Mouse (Mus musculus) E14TG2a.4 (cell line): ENCODE data around the gene H2-T3.
"Not testable (repeated sequence)": the region's sequence is repeated elsewhere in the genome, so short reads cannot be mapped to it uniquely, and the experiment has no call there.

ENCODE experiments used
- H3K27me3 ChIP-seq: 2 replicates; pipeline ENCODE4 v1.6.1; 2014; ENCODE audit warnings: low read length, control low read depth; ENCODE audit not compliant: insufficient read depth
- H3K36me3 ChIP-seq: 2 replicates; pipeline ENCODE4 v1.6.1; 2014; ENCODE audit warnings: low read length, control low read depth; ENCODE audit not compliant: insufficient read depth
- H3K4me1 ChIP-seq: replicated peaks from 2 replicates; pipeline ENCODE4 v1.6.1; 2014; ENCODE audit warnings: low read depth, low read length, control low read depth
- H3K4me3 ChIP-seq: replicated peaks from 2 replicates; pipeline ENCODE4 v1.5.1; 2014; ENCODE audit warnings: mild to moderate bottlenecking, low read length
- H3K9me3 ChIP-seq: 2 replicates; pipeline ENCODE4 v1.6.1; 2014; ENCODE audit warnings: low read length, control low read depth
- CTCF ChIP-seq: conservative IDR thresholded peaks from 2 replicates; pipeline ENCODE4 v1.5.1; 2014; ENCODE audit warnings: low read length
- NANOG ChIP-seq: IDR thresholded peaks from 2 replicates; pipeline ENCODE4 v1.6.1; 2014; ENCODE audit warnings: borderline replicate concordance, low read length, mixed read lengths
- POU5F1 ChIP-seq: IDR thresholded peaks from 2 replicates; pipeline ENCODE4 v1.6.1; 2014; ENCODE audit warnings: low read length, borderline replicate concordance

H2-T3 gene

DNA sequence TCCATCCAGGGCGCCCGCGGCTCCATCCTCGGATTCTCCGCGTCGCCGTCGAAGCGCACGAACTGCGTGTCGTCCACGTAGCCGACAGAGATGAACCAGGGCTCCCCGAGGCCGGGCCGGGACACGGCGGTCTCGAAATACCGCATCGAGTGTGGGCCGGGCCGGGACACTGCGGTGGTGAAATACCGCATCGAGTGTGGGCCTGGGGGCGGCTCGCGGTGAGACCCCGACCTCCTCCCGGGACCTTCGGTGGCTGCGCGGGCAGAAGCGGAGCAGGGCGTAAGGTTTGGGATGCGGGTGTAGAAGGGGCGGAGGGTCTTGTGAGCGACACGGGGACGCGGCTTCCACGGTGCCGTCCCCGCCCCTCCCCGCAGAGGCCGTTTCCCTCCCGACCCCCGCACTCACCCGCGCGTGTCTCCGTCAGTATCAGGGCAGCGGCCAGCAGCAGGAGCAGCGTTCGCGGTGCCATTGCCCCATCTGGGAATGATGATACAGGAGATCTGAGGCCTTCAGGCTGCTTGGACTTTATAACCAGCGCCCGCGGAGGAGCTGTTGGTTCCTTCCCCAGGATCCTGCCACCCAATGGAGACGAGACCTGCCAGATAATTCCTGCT, 21.9 kb downstream of the H2-T3 start, which contains the start of gene Gm8909:
Gene Gm8909 (minus strand): TSS at position 499 of the 614 bp plus-strand sequence.
- H3K9me3 ChIP-seq = no peaks in the 10 kb centered on the region
- TF ChIP-seq CTCF (no peak), NANOG (no peak)
- H3K27me3 ChIP-seq = peaks cover 3% of the 10 kb centered on the region
- H3K4me3 ChIP-seq = no peak within 1 kb of the TSS
- H3K36me3 ChIP-seq = no peaks in the 10 kb centered on the region
- H3K4me1 ChIP-seq = no peaks in the 10 kb centered on the region

DNA sequence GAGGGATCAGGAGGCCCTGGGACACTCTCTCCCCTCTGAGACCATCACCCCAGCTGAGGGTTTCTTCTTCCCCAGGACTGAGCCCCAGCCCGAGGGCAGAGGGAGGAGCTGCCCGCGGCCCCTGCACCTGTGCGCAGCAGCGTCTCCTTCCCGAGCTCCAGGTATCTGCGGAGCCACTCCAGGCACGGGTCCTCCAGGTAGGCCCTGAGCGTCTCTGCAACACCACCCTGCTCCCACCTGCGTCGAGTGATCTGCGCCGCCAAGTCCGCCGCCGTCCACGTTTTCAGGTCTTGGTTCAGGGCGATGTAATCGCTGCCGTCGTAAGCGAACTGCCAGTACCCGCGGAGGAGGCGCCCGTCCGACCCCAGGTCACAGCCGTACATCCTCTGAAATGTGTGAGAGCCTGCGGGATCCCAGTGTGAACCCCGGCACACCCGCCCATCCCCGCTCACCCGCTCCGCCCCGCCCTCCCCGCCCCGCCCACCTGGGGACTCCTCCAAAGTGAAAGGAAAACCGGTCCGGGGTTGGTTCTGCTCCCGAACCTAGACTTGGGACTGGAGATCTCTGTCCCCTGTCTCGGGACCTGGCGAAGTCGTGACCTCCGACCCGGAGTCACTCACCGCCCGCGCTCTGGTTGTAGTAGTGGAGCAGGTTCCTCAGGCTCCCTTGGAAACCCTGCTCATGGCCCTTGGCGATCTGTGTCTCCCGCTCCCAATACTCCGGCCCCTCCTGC, 22.6 kb downstream of the H2-T3 start:
- Histone ChIP-seq H3K9me3 (no peaks in the 10 kb centered on the region), H3K27me3 (peaks cover 4% of the 10 kb centered on the region), H3K4me1 (no peaks in the 10 kb centered on the region), H3K4me3 (no peak overlapping the region), H3K36me3 (no peaks in the 10 kb centered on the region)
- TF ChIP-seq NANOG (no peak), CTCF (no peak), POU5F1 (no peak)

DNA sequence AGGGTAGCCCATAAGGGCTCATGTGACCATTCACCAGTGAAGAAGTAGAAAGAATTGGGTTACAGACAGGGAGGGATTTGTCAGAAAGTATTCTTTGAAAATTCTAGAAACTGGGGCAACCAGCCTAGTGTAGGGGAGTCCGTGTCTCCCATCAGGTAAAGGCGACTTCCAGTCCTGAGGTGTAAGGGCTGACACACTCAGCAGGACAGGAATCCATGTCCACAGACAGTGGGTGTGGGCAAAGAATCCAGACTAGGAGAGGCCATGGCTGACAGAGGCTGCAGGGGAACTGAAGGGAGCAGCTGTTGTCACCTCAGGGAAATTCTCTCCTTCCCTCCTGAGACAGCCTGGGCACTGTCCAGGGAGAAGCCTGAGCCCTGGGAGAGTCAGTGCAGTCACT, 23.2 kb downstream of the H2-T3 start:
- not testable (repeated sequence) for H3K27me3 ChIP-seq

DNA sequence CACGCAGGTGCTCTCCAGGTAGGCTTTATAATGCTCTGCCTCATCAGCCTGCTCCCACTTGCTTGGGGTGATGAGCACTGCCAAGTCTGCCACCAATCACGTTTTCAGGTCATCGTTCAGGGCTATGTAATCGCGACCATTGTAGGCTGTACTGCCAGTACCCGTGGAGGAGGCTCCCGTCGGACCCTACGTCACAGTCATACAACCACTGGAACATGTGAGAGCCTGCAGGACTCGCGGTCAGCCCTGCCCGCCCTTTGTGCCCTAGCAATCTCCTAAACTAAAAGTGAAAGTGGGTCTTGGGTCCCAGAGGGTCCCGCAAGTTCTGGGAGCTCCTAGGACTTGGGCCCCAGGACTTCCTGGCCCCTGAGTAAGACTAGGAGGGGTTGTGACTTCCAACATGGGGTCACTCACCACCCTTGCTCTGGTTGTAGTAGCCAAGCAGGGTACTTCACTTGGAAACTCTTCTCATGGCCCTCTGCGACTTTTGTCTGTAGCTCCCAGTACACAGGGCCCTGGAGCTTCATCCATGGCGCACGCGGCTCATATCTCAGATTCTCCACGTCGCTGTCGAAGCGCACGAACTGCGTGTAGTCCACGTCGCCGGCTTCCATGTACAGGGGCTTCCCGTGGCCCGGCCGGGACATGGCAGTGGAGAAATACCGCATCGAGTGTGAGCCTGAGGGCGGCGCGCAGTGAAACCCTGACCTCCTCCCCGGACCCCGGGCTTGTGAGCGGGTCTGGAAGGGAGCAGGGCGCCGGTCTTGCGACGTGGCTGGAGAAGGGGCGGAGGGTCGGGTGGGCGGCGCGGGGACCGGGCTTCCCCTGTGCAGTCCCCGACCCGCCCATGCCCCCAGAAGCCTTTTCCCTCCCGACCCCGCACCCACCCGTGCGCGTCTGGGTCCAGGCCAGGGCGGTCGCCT, 28.7 kb downstream of the H2-T3 start:
- TF ChIP-seq CTCF (no peak), POU5F1 (no peak), NANOG (no peak)
- Histone ChIP-seq H3K36me3 (no peaks in the 10 kb centered on the region), H3K4me3 (peak overlapping the region; percentile 55), H3K9me3 (no peaks in the 10 kb centered on the region), H3K4me1 (no peaks in the 10 kb centered on the region), H3K27me3 (peaks cover 9% of the 10 kb centered on the region)

More for the DNA sequence above, 23.2 kb downstream of the H2-T3 start:
- H3K9me3 ChIP-seq, H3K4me3 ChIP-seq, H3K36me3 ChIP-seq, H3K4me1 ChIP-seq: not testable (repeated sequence)

DNA sequence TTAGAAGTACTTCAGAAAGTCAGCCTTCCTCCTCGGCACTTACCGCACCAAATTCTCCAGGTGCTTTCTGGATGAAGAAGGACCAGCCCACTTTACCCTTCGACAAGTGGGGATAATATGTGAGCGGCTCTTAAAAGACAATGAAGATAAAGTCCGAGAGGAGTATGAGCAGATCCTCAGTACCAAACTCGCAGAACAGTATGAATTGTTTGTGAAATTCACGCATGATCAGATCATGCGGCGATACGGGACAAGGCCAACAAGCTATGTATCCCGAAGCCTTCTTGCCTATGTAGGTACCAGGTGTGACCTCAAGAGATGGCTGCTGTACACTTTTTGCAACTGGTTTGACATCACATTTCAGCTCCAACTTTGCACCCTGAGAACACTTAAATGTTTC, 31.8 kb downstream of the H2-T3 start:
- H3K4me3 ChIP-seq, H3K9me3 ChIP-seq, H3K27me3 ChIP-seq, H3K4me1 ChIP-seq, H3K36me3 ChIP-seq: not testable (repeated sequence)

DNA sequence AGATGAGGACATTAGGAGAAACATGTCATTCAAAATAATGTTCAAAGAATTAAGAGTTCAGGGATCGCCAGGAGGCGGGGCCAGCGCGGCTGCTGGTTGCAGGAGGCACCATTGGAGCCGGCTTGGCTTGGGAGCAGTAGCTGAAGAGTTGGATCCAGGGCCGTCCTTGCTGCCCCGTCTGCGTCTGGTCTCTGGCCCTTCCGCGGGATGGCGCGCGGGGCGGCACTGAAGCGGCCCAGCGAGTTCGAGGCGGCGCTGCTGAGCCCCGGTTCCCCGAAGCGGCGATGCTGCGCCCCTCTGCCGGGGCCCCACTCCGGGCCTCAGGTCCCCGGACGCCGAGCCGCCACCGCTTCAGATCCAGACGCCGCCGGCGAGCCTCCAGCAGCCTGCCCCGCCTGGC, 32.3 kb downstream of the H2-T3 start:
- H3K4me1 ChIP-seq, H3K36me3 ChIP-seq, H3K9me3 ChIP-seq, H3K27me3 ChIP-seq, H3K4me3 ChIP-seq: not testable (repeated sequence)

DNA sequence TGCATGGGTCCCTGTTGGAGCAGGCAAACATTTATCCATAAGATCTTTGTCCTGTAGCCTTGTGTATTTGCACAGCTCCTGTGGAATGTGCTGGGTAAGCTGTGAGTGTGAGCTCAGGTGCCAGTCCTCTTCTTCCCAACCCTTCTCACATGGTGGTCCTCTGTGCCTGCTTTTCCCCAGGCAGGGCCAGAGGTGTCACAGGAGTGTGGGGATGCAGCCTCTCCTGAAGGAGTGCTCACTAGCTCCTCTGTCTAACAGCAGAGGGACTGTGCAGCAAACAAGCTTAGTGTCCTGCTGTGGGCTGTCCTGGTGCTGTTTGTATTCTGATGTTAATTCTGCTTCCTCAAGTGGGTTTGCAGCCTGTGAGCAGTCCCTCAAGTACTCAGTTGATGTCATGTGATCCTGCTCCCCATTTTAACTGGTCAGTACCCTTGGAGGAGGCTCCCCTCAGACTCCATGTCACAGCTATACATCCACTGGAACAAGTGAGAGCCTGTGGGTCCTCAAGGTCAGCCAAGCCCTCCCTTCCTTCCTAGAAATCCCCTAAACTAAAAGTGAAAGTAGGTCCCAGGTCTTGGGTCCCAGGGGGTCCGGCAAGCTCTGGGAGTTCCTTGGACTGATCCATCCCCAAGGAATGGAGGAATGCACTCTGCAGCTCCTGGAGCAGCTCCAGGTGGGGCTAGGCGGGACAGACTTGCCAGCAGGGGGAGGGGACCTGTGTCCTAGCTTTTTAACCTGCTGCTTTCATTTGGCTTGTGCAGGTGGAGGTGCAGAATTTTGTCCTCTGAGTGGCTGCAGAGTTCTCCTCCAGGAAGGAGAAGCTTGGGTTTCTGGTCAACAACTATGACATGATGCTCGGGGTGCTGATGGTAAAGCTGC, 35.6 kb downstream of the H2-T3 start:
- Histone ChIP-seq H3K4me3 (no peak overlapping the region), H3K4me1 (no peaks in the 10 kb centered on the region), H3K27me3 (no peaks in the 10 kb centered on the region), H3K36me3 (no peaks in the 10 kb centered on the region), H3K9me3 (no peaks in the 10 kb centered on the region)
- TF ChIP-seq CTCF (no peak), NANOG (no peak), POU5F1 (no peak)

DNA sequence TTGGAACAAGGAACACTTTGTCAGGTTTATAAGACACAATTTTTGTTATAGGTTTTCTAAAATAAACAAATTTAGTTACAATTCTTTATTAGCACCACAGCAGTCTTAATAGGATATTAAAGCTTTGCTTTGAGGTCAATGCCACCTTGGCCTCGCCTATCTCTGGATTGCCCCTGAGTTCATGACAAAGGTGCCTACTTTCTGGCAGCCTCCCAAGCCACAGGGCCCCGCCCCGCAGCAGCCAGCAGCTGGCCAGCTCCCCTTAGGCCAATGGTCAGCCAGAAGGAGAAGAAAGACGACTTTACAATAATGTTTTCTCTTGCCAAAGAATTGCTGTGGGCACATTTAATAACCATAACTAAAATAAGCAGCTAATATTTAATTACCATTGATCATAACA, 38.9 kb downstream of the H2-T3 start:
- H3K27me3 ChIP-seq, H3K4me3 ChIP-seq, H3K4me1 ChIP-seq, H3K9me3 ChIP-seq, H3K36me3 ChIP-seq: not testable (repeated sequence)

DNA sequence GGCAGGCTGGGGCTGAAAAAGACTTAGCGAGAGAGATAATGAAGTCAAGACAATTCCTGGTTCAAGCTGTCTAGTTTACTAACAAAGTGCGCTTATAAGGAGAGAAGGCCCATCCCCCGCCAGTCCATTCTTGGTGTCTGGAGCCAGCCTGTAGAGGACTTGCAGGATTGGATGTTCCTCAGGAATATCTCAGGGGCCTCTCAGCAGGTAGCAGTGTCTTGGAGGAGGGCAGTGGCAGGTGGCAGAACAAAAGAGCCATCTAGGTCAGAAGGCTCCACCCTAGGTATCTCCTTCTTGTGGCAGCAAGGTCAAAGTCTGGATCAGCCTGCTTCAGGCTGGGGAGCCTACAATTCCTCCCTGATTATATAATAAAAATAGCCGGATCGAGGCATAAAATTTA, 41.6 kb downstream of the H2-T3 start:
- not testable (repeated sequence) for H3K4me1 ChIP-seq, H3K27me3 ChIP-seq, H3K4me3 ChIP-seq, H3K9me3 ChIP-seq, H3K36me3 ChIP-seq

DNA sequence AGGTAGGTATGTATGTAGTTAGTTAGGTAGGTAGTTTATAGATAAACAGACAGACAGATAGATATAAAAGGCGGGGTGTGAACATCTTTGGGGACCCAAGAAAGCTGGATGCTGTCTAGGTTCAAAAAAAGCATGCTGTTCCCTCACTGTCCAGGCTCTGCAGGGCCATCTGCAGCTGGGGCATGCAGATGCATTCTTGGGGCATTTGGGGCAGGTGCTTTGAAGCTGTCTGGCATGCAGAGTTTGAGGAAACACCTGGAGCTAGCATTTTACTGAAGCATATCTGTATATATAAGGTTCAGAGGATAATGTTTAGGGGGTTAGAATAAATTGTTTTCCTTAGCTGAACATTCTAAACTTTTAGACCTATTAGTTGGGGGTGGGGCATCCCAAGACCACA, 43.1 kb downstream of the H2-T3 start:
- not testable (repeated sequence) for H3K4me1 ChIP-seq, H3K36me3 ChIP-seq, H3K4me3 ChIP-seq, H3K9me3 ChIP-seq, H3K27me3 ChIP-seq

DNA sequence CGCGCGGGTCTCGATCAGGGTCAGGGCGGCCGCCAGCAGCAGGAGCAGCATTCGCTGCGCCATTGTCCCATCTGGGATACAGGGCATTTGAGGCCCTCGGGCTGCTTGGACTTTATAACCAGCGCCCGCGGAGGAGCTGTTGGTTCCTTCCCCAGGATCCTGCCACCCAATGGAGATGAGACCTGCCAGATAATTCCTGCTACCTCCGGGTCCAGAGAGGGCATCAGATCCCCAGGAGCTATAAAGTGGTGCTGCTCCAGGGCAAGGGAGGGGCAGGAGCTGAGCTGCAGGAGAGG, 44.3 kb downstream of the H2-T3 start:
- H3K27me3 ChIP-seq, H3K36me3 ChIP-seq, H3K4me1 ChIP-seq, H3K9me3 ChIP-seq: not testable (repeated sequence)
- peak overlapping the region; percentile 77 for H3K4me3 ChIP-seq
